Mouse (Mus musculus) retina, postnatal 1 day (tissue): ENCODE measurements at regions not wholly inside any gene's neighbourhood (a gene's known extent, or its start where the extent isn't known, plus 50 kb on each side); places are given as distances from the start of the nearest gene placed in this dataset.

ENCODE experiments used
- DNase-seq: peaks from one replicate; pipeline ENCODE4 v3.0.0-alpha.2; 2012

DNA sequence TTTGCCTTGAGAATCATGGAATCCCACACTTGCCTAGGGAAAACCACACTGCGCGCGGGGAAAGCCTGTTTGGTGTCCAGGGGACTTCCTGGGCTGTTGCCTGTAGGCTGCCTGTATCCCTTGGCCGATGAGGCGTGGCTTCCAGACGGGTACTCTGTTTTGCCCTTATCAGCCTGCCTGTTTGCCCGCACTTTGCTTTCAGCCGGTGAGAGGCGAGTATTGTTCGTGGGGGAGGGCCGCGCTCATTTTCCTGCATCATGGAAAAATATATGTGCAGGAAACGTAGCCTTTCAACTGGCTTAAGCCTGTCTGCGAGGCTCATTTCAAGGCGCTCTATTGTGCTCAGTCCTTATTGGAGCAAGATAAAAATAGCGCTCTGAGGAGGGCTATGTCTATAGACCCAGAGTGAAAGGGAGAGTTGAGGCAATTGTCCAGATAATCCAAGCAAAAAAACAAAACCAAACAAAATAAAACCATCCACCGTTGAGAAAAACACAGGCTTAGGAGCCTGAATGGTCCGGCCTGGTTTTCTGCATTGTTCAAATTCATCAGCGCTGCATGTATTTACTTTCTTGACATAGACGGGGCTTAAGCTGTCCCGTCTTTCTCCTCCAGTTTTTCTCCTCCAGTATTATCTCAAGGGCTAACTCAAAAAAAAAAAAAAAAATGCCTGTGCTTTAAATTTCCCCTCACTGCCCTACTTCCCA, 67.9 kb downstream of the Klf5 start:
- DNase-seq: peak; percentile 6

DNA sequence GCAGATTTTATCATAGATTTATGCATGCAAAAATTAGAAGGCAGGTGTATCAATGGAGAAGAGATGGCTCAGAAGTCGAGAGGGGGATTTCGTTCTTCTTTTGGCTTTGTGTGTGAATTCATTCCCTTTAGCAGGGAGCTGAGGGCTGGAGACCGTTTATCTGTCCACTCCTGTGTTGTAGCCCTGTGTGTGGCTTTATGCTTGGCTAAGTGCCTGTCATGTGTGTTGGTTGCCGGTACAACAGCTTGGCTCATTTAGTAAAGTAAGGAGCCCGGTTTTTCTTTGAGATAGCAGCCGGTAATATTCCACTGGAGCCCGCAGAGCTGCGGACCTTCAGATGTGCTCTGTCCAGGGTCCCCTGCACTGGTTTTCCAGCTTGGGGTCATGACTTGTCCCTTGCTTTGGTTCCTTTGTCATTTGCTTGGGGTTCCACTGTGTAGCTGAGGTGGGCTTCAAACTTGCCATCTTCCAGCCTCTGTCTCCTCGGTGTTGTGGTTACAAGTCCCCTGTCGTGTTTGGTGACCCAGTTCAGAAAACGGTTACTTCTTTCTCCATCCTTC, 68.6 kb downstream of the Klf5 start:
- no peak for DNase-seq

DNA sequence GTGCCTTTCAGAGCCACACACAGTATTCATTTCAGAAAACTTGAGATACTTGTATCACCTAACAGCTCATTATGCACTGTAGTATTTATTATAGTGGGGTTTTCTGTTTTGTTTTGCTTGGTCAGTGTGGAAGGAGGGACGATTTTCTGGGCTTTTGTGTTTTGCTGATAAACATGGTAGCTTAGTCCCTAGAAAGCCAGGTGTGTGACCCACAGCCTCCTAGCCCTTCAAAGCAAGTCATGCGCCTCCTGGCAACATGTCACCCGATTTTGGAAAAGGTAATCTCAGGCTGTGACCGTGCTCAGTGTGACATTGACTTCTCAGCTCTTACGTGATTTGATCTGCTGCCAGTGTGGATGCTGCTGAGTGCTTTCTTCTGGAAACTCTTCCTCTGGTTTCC, 70.9 kb downstream of the Klf5 start:
- no peak for DNase-seq

DNA sequence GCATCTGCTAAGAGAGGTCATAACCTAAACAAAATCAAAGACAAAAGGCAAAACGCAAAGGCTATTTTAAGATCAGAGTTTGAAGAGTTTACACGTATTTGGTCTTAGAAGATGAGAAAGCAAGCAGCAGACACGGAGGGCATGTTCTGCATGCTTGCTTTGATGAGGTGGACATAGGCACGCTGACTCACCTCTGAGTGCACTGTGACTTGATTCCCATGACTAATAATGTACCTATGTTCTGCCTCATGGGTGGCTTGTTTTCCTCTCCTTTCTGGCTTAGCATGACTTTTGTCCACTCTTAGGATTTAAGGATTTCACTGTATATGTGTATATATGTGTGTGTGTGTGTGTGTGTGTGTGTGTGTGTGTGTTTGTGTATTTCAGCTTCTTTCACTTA, 75.2 kb downstream of the Klf5 start:
- no peak for DNase-seq

DNA sequence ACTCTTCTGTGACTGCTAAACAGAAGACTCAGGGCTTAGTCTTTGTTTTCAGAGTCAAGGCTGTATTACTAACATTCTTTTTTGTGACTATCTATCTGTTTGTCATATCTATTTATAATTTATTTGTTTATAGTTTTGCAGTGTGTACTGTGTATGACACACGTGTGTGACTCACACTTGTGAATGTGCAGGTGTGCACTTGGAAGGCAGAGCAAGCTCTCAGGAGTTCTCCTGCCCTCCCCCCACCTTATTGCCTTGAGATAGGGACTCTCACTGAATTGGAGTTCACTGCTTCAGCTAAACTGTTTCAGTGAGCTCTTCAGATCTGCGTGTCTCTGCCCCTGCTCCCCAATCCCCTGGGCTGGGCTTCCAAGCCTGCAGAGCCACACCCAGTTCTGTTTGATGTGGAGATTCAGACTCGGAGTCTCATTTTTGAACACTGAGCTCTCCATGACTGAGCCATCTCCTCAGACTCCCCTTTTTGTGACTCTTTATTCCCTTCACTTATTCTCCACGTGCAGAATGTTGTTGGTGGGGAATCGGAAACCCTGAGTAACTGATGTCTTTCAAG, 76.6 kb downstream of the Klf5 start:
- no peak for DNase-seq

DNA sequence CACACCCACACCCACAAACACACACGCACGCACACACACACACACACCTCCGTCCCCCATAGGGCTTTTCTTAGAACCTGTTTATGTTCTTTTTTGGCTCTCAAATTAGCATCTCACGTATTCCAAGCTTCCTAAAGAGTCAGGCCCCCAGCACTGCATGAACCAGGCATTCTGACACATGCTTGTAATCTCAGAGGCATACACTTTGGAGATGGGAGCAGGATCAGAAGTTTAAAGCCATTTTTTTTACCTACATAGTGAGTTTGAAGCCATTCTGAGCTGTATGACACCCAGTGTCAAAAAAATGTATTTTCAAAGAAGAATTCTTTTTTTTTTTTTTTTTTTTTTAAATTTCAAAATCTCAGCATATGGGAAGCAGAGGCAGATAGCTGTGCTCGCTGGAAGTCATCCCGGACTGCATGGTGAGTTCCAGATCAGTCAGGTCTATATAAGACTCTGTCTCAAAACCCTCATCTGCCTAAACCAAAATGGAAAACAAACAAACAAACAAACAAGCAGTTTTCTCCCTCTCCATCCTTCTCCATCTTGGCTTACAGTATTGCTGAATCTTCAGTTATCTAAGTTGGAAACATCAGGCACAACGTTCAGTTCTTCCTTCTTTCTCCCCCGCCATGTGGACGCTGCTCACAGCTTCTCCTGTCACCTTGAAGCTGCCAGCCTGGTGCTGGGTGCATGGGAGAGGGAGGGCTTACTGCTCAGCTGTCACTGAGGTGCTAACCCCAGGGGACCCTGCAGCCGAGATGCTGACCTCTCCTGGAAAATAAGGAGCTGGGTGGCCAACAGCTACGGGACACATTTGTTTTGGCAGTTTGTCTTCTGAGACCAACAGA, 78.4 kb downstream of the Klf5 start:
- DNase-seq: no peak

DNA sequence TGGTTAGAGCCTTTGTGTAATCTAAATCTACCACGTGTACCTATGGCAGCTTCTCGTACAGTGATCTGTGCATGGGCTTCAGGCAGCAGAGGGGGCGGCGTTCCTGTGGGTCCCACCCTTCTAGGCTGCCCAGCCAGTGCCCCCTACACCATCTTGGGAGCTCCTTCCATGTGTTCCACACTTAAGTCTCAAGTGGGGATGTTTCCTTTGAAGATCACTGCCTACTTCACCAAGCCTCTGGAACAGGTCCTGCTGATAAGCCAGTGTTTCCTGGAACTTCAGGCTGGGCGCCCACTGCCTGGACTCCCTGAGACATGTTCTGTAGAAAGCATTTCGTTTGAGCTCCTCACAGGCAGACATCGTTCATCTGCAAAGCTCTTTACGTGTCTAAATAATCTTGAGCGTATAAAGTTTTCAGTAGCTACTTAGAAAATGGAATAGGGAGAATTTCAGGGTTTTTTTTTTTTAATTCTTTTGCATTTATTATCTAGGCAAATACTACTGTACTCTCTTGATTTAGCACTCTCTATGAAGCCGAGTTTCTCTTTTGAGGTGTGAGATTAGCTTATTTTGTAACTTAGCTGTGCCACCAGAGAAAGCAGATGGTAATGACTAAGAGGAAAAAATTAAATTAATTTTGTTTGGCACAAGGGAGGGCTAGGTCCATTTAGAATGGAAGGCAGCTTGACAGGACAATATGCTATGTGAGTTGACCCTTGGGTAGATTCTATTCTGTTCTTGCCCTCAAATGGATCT, 82.9 kb downstream of the Klf5 start:
- no peak for DNase-seq

DNA sequence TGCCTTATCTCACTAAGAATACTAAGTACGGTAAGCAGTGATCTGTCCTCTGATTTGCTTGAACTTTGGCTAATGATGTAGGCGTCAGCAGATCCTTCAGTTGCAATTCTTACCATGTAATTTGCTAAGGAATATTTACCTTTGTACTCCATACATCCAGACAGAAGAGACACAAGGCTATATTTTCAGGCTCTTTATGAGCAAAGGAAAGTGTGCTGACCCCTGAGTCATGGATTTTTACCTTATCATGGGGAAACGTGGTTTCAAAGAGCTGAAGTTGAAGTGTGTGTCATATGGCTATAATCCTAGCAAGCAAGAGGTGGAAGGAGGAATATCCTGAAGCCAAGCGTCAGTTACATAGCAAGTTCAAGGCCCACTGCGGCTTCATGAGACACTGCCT, 83.6 kb downstream of the Klf5 start:
- DNase-seq: no peak

DNA sequence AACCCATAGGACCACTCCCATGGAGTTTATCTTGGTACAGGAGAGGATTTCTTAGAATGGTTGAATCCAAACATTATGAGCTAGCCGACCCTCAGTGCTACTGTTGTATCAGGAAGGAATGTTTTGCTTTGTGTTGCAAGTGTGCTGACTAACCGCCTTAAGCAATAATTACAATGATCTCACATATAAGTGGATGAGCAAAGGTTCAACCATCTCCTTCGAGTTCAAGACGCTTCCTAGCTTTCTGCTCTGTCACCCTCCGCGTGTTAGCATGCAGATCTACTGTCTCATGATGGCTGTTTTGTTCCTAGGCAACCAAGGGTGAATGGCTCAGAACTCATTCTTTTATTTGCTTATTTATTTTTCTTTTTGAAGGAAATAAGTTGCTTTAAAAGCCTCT, 84.7 kb downstream of the Klf5 start:
- DNase-seq: no peak

DNA sequence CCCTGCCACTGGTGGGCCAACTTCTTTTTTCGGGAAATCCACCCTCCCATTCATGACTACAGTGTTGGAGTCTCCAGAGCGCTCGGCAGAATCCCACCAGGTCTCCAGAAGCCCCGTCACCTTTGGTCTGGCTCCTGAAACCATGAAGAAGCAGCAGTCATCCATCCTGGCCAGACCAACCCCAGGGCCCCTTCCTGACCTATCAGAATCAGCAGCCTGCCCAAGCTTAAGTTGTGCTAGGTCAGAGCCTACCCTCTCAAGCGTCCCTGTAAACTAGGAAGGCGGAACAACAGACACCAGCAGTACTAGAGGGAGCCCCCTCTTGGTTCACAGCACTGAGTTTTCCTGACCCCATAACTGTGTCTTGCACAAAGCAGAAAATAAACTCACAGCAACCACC, 89.1 kb downstream of the Klf5 start:
- DNase-seq: no peak

DNA sequence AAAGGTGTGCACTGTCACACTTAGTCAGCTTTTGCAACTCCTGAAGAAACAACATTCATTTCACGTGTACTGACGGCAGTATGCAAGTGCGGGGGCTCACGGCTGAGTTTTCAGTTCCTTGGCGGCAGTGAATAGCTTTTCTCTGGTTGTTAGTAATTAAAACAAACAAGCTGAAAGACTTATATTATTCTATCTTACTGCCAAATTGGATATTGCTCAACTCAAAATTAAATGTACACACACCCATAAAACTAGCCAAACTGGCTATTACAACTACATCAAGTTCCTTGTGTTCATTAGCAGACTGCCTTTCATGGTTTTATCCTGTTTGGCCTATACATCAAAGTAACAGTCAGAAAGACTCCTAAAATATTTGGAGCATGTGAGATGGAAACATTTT, 90.8 kb downstream of the Klf5 start:
- DNase-seq: no peak

DNA sequence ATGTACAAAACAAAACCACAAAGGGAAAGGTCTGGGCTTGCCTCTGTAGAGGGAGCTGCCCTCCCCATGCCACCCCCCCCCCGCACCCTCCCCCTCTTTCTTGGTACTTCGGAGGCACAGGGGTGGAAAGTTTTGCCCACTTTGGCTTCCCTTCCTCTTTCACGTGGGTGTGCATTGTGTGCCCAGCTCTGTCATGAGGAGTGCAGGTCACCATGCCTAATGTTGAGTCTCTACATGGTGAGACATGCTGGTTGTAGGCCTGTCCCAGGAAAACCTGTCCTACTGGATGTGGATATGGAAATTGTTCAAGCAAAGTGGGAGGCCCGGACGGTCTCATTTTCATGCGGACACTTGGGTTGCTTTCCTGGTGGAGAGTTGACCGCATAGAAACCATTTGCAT, 93.2 kb downstream of the Klf5 start:
- DNase-seq: no peak

DNA sequence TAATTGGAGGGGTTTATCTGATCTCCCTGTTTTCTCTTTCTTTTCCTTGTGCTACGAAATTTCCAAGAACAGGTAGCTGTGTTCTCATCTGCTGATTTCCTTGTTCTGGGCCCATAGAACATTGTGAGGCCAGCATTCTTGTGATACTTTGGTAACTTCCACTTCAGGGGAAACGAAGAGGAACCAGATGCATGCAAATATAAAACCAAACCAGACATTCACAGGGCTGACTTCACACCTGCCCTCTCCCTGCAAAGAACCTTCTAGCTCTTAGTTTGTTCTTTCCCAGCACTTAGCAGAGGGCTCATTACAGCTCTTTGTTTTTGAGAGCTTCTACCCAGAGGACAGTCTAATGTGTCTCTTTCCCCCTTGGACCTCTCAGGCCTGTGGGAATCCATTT, 94.3 kb downstream of the Klf5 start:
- no peak for DNase-seq

DNA sequence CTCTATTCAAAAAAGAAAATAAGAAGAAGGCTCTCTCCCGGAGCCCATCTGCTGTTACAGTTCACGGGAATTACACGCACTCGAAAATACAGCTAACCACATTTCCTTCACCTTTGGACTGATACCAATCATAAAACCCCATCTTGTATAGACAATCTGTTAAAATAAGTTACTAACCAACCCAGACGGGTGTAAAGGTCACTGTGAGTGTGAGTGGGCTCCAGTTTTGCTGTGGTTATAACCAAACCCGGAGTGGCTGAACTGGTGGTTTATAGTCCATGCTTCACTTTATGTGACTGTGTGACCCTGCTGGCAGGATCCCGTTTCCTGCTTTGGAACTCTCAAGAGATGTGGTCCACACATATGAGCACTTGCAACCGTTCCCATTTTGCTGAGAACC, 95.1 kb downstream of the Klf5 start:
- no peak for DNase-seq

DNA sequence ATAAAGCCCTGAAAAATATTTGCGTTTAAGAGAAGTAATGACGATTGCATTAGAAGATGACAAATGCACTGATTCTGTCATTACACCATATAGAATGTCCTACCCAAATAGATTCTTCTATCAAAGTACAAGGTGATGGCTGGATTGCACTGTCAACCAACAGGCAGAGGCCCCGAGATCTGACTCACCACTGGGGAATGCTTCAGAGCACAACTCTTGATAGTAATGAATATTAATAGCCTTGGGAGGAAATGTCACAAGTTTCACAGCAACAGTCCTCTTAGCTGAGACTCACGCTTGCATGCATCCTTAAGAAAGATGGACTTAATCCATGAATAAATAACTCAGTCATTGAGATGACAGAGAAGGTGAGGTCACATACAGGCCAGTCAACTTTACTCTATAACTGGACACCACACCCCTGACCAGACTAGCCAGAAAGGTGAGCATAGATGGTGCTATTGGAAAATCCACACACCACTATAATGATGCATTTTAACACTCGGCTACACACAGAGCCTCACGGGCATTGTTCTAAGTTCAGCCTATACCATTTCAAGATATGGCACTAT, 104.8 kb downstream of the Klf5 start:
- peak; percentile 5 for DNase-seq

DNA sequence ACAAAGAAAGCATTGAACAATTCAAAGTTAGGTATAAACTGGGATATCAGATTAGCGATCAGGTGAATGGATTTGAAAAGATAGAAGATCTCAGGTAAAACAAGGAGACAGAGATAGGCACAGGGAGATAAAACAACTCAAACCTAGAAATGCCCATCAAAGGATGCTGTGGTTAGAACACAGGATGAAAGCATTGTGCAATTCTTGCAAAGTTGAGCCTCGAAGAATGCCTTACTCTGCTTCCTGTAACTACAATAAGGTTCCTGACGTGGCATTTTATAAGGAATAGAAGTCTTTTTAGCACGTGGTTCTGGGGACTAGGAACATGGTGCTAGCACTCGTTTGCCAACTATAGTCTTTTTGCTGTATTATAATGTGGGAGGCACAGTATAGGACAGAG, 106.7 kb downstream of the Klf5 start:
- no peak for DNase-seq

DNA sequence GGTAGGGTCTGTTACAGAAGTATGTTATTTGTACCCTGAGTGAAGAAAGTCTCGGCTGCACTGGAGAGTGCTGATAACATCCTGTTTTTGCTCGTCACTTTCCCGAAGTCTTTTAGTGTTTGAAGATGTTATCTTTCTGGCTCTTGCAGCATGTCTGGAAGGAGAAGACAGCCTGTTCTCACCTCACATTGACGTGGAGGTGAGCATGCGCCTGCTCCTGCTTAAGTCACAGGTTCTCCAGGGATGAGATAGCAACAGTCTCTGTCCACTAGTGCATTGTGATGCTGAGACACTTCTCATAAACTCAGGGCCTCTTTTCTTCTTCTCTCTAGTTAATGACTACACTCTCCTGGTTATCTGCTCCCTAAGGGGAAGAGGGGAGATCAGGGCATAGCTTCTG, 113.3 kb downstream of the Klf5 start:
- DNase-seq: no peak

DNA sequence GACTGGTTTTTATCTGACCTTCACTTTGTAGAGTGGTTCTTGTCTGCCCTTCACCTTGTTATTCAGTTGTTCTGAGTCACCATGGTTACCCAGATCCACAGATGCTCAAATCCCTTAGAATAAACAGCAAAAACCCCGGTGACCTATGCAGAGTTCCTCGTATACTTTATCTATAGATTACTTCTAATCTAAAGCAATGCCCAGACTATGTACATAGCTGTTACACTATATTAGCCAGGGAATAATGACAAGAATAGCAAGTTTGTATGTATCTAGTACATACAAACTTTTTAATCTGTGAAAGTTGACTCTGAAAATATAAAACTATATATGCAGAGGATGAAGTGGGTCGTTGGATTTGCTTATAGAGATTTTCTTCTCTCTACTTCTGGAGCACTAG, 117.7 kb downstream of the Klf5 start:
- no peak for DNase-seq

DNA sequence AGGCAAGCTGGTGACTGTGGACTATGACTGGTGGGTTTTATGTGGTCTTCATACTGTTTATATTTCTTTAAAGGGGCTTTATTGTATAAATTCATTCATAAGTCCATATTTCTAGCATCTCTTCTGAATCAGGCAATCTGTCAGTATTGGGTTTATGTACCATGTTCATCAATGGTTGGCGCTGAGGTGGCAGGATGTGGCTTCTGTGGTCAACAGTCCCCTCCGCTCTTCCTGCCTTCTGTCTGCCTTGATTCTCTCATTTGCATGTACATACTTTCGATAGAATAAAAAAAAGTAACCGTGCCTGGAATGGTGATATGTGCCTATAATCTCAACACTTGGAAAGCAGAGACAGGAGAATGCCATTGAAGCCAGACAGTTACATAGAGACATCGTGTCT, 120.5 kb downstream of the Klf5 start:
- no peak for DNase-seq

DNA sequence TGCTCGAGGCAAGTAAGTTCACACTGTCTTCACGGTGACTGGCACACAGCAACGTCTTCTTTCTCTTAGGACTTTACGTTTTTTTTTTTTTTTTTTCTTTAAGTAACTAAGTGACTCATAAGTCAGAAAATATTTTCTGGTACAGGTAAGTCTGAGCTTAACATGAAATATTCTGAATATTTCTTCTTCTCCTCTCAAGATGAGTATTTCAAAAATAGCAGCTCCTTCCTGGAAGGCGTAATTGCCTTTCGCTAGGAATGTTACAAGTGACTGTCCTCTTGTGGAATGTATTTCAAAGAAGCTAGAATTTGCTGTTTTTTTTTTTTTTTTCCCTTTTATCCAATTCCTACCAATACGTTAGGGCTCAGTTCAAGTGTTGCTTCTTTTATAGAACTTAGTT, 124.8 kb downstream of the Klf5 start:
- no peak for DNase-seq

DNA sequence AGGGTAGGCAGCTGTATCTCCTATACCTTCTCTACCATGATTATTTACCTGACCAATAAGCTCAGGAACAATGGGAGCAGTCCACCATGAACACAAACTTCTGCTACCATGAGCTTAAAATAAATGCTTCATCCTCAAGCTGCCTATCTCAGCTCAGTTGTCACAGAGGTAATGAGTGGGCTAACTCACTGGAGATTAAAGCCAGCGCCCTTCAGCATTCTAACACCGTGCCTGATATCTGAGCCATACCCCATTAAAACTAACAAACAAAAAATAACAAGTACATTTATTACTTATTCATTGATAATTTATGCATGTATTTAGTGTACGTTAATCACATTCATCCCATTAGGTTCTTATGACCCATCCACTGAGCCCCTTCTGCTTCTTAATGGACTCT, 128.6 kb downstream of the Klf5 start:
- no peak for DNase-seq

DNA sequence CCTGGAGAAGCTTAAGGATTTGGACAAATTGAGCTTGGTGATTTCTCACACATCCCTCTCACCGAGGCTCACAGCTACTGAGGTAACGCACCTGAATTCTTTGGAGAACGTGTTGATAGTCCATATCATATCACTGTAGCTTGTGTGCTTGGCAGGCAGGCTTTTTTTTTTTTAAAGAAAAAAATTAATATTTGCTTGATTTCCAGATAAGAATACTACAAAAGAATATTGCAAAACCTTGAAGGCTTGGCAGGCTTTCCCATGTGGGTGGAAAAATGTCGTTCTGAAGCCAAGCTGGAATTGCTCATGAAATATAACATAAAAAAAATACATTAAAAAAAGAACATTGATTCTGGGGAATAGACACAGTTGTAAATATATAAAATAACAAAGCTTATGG, 131.8 kb downstream of the Klf5 start:
- no peak for DNase-seq

DNA sequence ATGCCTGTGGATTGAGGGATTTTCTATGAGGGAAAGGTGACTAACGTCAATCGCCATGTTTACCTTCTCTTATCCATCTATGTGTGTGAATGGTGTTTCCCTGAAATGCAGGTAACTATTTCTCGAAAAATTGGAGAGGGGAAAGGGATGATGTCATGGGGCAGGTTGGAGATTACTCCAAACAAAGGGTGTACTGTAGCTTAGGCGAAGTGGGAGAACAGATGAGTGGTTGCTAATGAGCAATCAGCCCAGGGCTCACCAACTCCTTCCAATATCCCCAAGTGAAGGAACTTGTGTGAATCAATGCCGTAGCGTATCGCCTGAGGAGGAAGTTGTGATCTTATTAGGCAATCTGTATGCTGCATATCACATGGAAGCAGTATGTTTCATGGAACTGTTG, 133.2 kb downstream of the Klf5 start:
- DNase-seq: no peak
